Mouse (Mus musculus): ENCODE data around the gene 3110001I22Rik. TPM values are rescaled to one million over a fixed set of nuclear protein-coding genes. Genes with fewer than 3 reads are reported as not detected.
"Not testable (repeated sequence)": the region's sequence is repeated elsewhere in the genome, so short reads cannot be mapped to it uniquely, and the experiment has no call there.

3110001I22Rik gene
- polyA plus RNA-seq (2015; fragmentation: Nextera tagmentation; extraction: Ambion mirVana) = 3.7 and 4.7 TPM in 2 replicates

- Histone ChIP-seq H3K36me3 (peaks cover 7% of the 10 kb centered on the region; the same call in 1 of the 2 replicates), H3K4me1 (replicated peaks) (peaks cover 7% of the 10 kb centered on the region; the same call in 1 of the 2 replicates), H3K9me3 (no peaks in the 10 kb centered on the region), H3K4me2 (replicated peaks) (peak within 1 kb of the TSS; percentile 60), H3K27ac (peak within 1 kb of the TSS; percentile 81), H3K9ac (peak within 1 kb of the TSS; percentile 86), H3K4me3 (replicated peaks) (peak within 1 kb of the TSS; percentile 87), H3K27me3 (replicated peaks) (no peaks in the 10 kb centered on the region)
- ATAC-seq = peak; percentile 92
- WGBS = under 1% methylated on average over 54 of the region's 54 CpGs
Observed at GRCm38 (mm10) chr16:13671685-13672385, at the start of gene 3110001I22Rik, which contains the start of gene Bfar. 3110001I22Rik (plus strand) TSS chr16:13671929. Bfar (plus strand) TSS chr16:13671858.

GRCm38 (mm10) chr16:13628345-13628744, 43.4 kb upstream of the 3110001I22Rik start:
- Histone ChIP-seq H3K9ac (no peak overlapping the region), H3K27ac (no peak overlapping the region), H3K9me3 (no peaks in the 10 kb centered on the region), H3K4me1 (replicated peaks) (no peaks in the 10 kb centered on the region), H3K27me3 (replicated peaks) (no peaks in the 10 kb centered on the region), H3K4me3 (replicated peaks) (no peak overlapping the region), H3K4me2 (replicated peaks) (no peak overlapping the region), H3K36me3 (0 out of 2 replicates have a peak, but pooled peaks cover 3% of the 10 kb centered on the region)
- WGBS = 52% methylated on average over 5 of the region's 5 CpGs
- ATAC-seq = no peak

DNA sequence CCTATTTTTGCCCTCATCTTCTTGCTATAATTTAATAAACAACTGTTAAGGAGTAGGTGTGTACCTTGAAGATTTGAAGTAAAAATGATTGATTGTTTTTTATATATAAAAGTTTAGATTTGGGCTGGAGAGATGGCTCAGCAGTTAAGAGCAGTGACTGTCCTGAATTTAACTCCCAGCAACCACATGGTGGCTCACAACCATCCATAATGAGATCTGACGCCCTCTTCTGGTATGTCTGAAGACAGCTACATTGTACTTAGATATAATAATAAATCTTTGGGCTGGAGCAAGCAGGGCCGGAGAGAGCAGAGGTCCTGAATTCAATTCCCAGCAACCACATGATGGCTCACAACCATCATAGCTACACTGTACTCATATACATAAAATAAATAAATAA, 33.5 kb upstream of the 3110001I22Rik start:
- H3K4me1 ChIP-seq (replicated peaks); H3K27ac ChIP-seq; H3K9ac ChIP-seq; H3K9me3 ChIP-seq; H3K27me3 ChIP-seq (replicated peaks); H3K4me3 ChIP-seq (replicated peaks); H3K4me2 ChIP-seq (replicated peaks); H3K36me3 ChIP-seq; ATAC-seq: not testable (repeated sequence)
- WGBS = 62% methylated on average over 2 of the region's 2 CpGs

DNA sequence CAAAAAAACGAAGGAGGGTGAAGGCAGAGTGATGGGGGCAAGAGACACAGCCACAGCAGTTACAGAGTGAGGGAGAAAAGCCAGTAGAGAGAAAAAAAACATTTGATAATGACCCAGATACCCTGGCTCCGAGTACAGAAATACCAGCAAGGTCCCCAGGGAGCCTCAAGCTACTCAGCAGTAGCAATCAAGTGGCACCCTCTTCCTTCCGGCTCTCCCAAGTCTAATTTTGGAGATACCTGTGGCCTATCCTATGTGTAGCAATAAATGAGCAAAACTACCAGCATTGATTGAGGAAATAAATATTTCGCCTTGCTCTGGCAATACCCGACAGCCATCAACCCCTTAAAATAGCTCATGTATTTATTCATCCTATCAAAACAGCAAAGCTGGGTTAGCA, 32.2 kb upstream of the 3110001I22Rik start:
- no peak overlapping the region for H3K27ac ChIP-seq
- no peak overlapping the region for H3K9ac ChIP-seq
- 82% methylated on average over 5 of the region's 5 CpGs for WGBS
- no peaks in the 10 kb centered on the region for H3K27me3 ChIP-seq (replicated peaks)
- ATAC-seq = no peak
- H3K9me3 ChIP-seq = no peaks in the 10 kb centered on the region
- no peak overlapping the region for H3K4me2 ChIP-seq (replicated peaks)
- peaks cover 3% of the 10 kb centered on the region; the same call in 1 of the 2 replicates for H3K36me3 ChIP-seq
- H3K4me3 ChIP-seq (replicated peaks) = no peak overlapping the region
- H3K4me1 ChIP-seq (replicated peaks) = no peaks in the 10 kb centered on the region

GRCm38 (mm10) chr16:13640064-13640463, 31.7 kb upstream of the 3110001I22Rik start:
- H3K4me1 ChIP-seq (replicated peaks) = no peaks in the 10 kb centered on the region
- H3K9ac ChIP-seq = no peak overlapping the region
- no peak for ATAC-seq
- no peak overlapping the region for H3K4me2 ChIP-seq (replicated peaks)
- peaks cover 2% of the 10 kb centered on the region; the same call in 1 of the 2 replicates for H3K36me3 ChIP-seq
- no peaks in the 10 kb centered on the region for H3K27me3 ChIP-seq (replicated peaks)
- 80% methylated on average over 7 of the region's 7 CpGs for WGBS
- H3K27ac ChIP-seq = no peak overlapping the region
- H3K9me3 ChIP-seq = no peaks in the 10 kb centered on the region
- no peak overlapping the region for H3K4me3 ChIP-seq (replicated peaks)

DNA sequence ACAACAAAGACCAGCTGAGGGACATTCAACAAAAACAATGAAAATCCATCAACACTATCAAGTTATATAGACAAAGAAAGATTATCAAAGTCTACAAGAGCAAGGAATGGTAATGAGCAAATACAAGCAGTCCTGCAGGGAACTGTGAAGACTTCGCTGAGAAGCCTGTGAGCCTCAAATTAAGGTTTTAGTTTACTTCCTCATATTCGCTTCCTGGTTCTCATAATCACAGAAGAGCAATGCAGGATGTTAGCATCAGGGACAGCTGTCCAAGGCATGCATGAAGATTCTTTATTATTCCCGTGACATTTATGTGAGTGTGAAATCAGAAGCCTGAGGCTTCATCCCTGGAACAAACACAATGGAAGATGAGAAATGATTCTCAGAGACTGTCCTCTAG, 27.3 kb upstream of the 3110001I22Rik start:
- Histone ChIP-seq H3K27ac (no peak overlapping the region), H3K9me3 (no peaks in the 10 kb centered on the region), H3K4me1 (replicated peaks) (no peaks in the 10 kb centered on the region), H3K4me3 (replicated peaks) (no peak overlapping the region), H3K36me3 (0 out of 2 replicates have a peak, but pooled peaks cover 3% of the 10 kb centered on the region), H3K4me2 (replicated peaks) (no peak overlapping the region), H3K9ac (no peak overlapping the region), H3K27me3 (replicated peaks) (no peaks in the 10 kb centered on the region)
- WGBS = 77% methylated on average over 3 of the region's 3 CpGs
- no peak for ATAC-seq

DNA sequence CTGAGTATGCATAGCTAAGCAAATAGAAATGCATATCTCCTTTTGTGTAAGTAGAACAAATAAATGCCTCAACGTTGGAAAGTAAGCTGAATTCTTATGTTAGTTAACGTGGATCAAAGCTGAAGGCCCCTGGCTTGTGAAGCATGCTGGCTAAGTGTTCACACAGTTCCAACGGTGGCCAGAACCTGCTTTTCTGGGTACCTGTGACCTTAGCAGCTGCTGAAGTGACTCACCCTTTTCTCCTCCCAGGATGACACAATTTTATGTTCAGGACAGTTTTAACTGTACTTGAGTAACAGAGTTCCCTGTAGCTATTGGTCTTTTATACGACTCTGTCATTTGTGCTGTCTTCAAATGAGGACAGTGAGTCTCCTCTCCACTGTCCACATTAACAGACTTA, 25.8 kb upstream of the 3110001I22Rik start:
- H3K9me3 ChIP-seq = no peaks in the 10 kb centered on the region
- H3K4me1 ChIP-seq (replicated peaks) = no peaks in the 10 kb centered on the region
- H3K4me3 ChIP-seq (replicated peaks) = no peak overlapping the region
- H3K27ac ChIP-seq = no peak overlapping the region
- 78% methylated on average over 4 of the region's 4 CpGs for WGBS
- H3K9ac ChIP-seq = no peak overlapping the region
- H3K36me3 ChIP-seq = peaks cover 6% of the 10 kb centered on the region; the same call in 1 of the 2 replicates
- ATAC-seq = no peak
- no peak overlapping the region for H3K4me2 ChIP-seq (replicated peaks)
- no peaks in the 10 kb centered on the region for H3K27me3 ChIP-seq (replicated peaks)

DNA sequence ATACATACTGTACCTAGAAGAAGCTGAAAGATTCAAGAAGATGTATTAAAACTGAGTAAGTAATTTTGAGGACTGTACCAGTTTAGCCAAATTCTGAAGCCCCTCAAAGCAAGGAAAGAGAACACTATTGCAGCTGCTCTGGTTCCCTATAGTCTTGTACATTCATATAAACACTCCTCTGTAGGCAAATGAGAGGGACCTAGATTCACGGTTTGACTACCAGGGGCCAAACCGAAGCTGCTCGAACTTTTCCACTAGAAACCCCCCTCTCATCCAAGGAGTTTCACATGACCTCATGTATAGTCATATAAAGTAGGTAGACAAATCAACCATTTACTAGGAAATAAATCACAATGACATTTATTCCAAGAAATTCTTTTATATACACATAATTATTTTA, 12.8 kb upstream of the 3110001I22Rik start:
- no peak overlapping the region for H3K9ac ChIP-seq
- H3K27me3 ChIP-seq (replicated peaks) = no peaks in the 10 kb centered on the region
- H3K4me3 ChIP-seq (replicated peaks) = no peak overlapping the region
- no peak overlapping the region for H3K27ac ChIP-seq
- WGBS = 78% methylated on average over 3 of the region's 3 CpGs
- H3K36me3 ChIP-seq = peaks cover 6% of the 10 kb centered on the region; the same call in 1 of the 2 replicates
- no peaks in the 10 kb centered on the region for H3K4me1 ChIP-seq (replicated peaks)
- no peak for ATAC-seq
- H3K9me3 ChIP-seq = no peaks in the 10 kb centered on the region
- H3K4me2 ChIP-seq (replicated peaks) = no peak overlapping the region

DNA sequence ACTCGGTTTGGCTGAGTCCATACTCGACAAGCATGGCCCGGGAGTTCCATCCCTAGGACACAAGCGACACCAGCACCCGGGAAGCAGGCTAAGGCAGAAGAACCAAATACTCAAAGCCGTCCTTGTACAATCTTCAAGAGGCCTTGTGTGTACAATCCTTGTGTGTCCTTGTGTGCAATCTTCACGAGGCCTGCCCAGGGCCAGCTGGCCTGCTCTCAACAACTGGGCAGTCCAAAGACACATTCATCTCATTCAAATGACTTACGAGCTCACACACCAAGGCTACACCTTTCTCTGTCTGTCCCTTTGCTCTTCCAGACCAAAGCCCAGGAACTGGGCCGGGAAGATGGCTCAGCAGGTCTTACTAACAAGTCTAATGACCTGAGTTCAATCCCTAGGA, 11.0 kb upstream of the 3110001I22Rik start:
- no peak overlapping the region for H3K4me3 ChIP-seq (replicated peaks)
- no peak overlapping the region for H3K27ac ChIP-seq
- no peak overlapping the region for H3K4me2 ChIP-seq (replicated peaks)
- H3K9ac ChIP-seq = no peak overlapping the region
- no peaks in the 10 kb centered on the region for H3K27me3 ChIP-seq (replicated peaks)
- 94% methylated on average over 9 of the region's 9 CpGs for WGBS
- peaks cover 10% of the 10 kb centered on the region; the same call in 1 of the 2 replicates for H3K36me3 ChIP-seq
- no peaks in the 10 kb centered on the region for H3K9me3 ChIP-seq
- ATAC-seq = no peak
- no peaks in the 10 kb centered on the region for H3K4me1 ChIP-seq (replicated peaks)

GRCm38 (mm10) chr16:13667878-13668343, 3.8 kb upstream of the 3110001I22Rik start, which contains the start of gene Parn:
Parn (minus strand) TSS chr16:13668170.
- ATAC-seq = peak; percentile 89
- Histone ChIP-seq H3K9ac (peak within 1 kb of the TSS; percentile 76), H3K27me3 (replicated peaks) (no peaks in the 10 kb centered on the region), H3K4me2 (replicated peaks) (peak within 1 kb of the TSS; percentile 78), H3K9me3 (no peaks in the 10 kb centered on the region), H3K36me3 (peaks cover 3% of the 10 kb centered on the region; the same call in 1 of the 2 replicates), H3K4me3 (replicated peaks) (peak within 1 kb of the TSS; percentile 81), H3K4me1 (replicated peaks) (peaks cover 8% of the 10 kb centered on the region; the same call in 1 of the 2 replicates), H3K27ac (peak within 1 kb of the TSS; percentile 58)
- WGBS = under 1% methylated on average over 35 of the region's 35 CpGs

DNA sequence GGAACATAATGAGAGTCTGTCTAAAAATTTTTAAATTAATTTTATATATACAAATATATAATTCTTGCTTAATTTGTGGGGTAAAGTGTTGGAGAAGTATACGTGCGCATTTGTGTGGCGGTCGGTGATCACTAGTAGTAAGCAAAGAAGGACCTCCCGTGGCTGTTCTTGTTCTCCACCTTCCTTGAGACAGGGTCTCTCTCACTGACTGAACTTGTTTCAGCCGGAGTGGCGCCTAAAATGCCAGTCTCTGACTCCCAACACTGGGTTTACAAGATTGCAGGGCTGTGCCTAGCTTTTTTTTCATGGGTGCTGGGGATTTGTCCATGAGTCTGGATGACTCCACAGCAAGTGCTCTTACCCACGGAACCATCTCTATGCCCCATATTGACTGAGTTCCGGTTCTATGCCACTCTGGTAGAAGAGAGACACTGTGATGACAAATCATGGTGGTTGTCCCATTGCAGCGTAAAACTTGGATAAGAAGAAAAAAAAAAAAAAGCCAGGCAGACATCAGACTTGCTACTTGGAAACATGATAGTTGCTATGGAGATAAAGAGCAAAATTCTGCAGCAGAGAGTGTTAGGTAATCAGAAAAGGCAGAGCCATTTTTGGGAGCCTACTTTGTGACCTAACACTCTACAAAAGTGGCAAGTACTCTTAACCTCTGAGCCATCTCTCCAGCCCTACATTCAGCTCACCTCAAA, 3.2 kb upstream of the 3110001I22Rik start:
- Histone ChIP-seq H3K9ac (no peak overlapping the region), H3K27me3 (replicated peaks) (no peaks in the 10 kb centered on the region), H3K36me3 (peaks cover 3% of the 10 kb centered on the region; the same call in 1 of the 2 replicates), H3K4me2 (replicated peaks) (peak overlapping the region; percentile 78), H3K4me1 (replicated peaks) (peaks cover 8% of the 10 kb centered on the region; the same call in 1 of the 2 replicates), H3K9me3 (no peaks in the 10 kb centered on the region), H3K27ac (peak overlapping the region; percentile 58; the same call in 1 of the 2 replicates), H3K4me3 (replicated peaks) (peak overlapping the region; percentile 81; the same call in 1 of the 2 replicates)
- ATAC-seq = no peak
- 83% methylated on average over 10 of the region's 10 CpGs for WGBS

DNA sequence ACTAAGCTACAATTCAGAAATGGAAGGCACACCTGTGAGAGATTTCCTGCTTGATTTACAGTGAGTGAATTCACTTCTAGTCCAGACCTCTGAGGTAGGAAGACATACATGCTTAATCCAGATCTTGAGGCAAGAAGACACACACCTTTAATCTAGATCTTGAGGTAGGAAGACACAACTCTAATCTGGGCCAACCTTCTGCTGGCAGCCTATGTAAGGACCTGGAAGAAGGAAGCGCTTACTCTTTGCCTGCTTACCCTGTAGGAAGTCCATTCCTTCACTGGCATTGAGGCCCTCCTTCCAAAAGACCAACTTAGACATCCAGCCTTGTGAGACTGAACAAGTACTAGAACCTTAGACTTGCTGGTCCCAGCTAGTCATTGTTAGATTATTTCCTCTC, 2.4 kb upstream of the 3110001I22Rik start:
- 91% methylated on average over 1 of the region's 1 CpGs for WGBS
- Histone ChIP-seq H3K4me1 (replicated peaks) (peaks cover 8% of the 10 kb centered on the region; the same call in 1 of the 2 replicates), H3K27ac (no peak overlapping the region), H3K36me3 (peaks cover 2% of the 10 kb centered on the region; the same call in 1 of the 2 replicates), H3K4me3 (replicated peaks) (no peak overlapping the region), H3K4me2 (replicated peaks) (no peak overlapping the region), H3K27me3 (replicated peaks) (no peaks in the 10 kb centered on the region), H3K9me3 (no peaks in the 10 kb centered on the region), H3K9ac (no peak overlapping the region)
- ATAC-seq = no peak

Data from intestine, embryonic 15.5 days (tissue).